In genomic region chr4:149689822-149690700, GRCm38 (mm10) we compare ENCODE assay signal across 22 mouse cellular contexts. TPM values are rescaled to one million over a fixed set of nuclear protein-coding genes. Genes with fewer than 3 reads are reported as not detected.
DNase-seq lines count a peak whose midpoint lies in the region; ATAC-seq and TF ChIP-seq lines count a peak whose summit lies in the region.
"Had no signal": no experiment of that assay in that cellular context is flagged by ENCODE, and none has a peak within 500 bp of the region (broad histone marks: within the 10 kb centered on the region; RNA-seq: fewer than 3 reads in every experiment).

No protein-coding gene starts in this region.

- H3K9ac ChIP-seq in heart, postnatal 0 days (replicated peaks; ENCODE audit: low read depth, low read length): no peak overlapping the region
- H3K9ac ChIP-seq in kidney, embryonic 14.5 days (ENCODE audit: low read depth, low read length): no peak overlapping the region
- H3K9ac ChIP-seq: hindbrain, embryonic 12.5 days; intestine, embryonic 15.5 days; limb, embryonic 12.5 days; lung, embryonic 15.5 days; neural tube, embryonic 13.5 days had no signal

- H3K27ac ChIP-seq in heart, postnatal 0 days (ENCODE audit: low read depth): peak overlapping the region; percentile 13; the same call in 1 of the 2 replicates
- H3K27ac ChIP-seq in kidney, embryonic 14.5 days (ENCODE audit: low read depth, low read length): no peak overlapping the region
- H3K27ac ChIP-seq: heart, embryonic 10.5 days; hindbrain, embryonic 12.5 days; intestine, embryonic 15.5 days; limb, embryonic 12.5 days; lung, embryonic 15.5 days; midbrain, embryonic 10.5 days; neural tube, embryonic 13.5 days had no signal

- H3K9me3 ChIP-seq in heart, postnatal 0 days (replicated peaks; ENCODE audit: control insufficient read depth, low read length): no peaks in the 10 kb centered on the region
- no peaks in the 10 kb centered on the region for H3K9me3 ChIP-seq in kidney, embryonic 14.5 days (ENCODE audit: control insufficient read depth, low read length)
- H3K9me3 ChIP-seq: embryonic facial prominence, embryonic 10.5 days; heart, embryonic 10.5 days; hindbrain, embryonic 12.5 days; intestine, embryonic 15.5 days; limb, embryonic 12.5 days; lung, embryonic 15.5 days; midbrain, embryonic 10.5 days; neural tube, embryonic 13.5 days had no signal

- H3K36me3 ChIP-seq in heart, postnatal 0 days (replicated peaks; ENCODE audit: control insufficient read depth, insufficient read depth, low read length): no peaks in the 10 kb centered on the region
- H3K36me3 ChIP-seq in splenic B cell, adult 2 months (ENCODE audit: control insufficient read depth, insufficient read depth, low read length, poor library complexity, severe bottlenecking): peaks cover 10% of the 10 kb centered on the region
- no peaks in the 10 kb centered on the region for H3K36me3 ChIP-seq in kidney, embryonic 14.5 days (ENCODE audit: control insufficient read depth, insufficient read depth, low read length)
- H3K36me3 ChIP-seq: embryonic facial prominence, embryonic 10.5 days; heart, embryonic 10.5 days; hindbrain, embryonic 12.5 days; intestine, embryonic 15.5 days; limb, embryonic 12.5 days; lung, embryonic 15.5 days; midbrain, embryonic 10.5 days; neural tube, embryonic 13.5 days had no signal

- intact Hi-C loops in heart, postnatal 25 days (cut with DNase I): no loop called here

- 81% methylated on average over 12 of the region's 12 CpGs for WGBS in heart, postnatal 0 days
- 85% methylated on average over 12 of the region's 12 CpGs for WGBS in kidney, embryonic 14.5 days

- no peak for TF ChIP-seq EP300 in heart, postnatal 0 days (IDR thresholded peaks at IDR 0.05; ENCODE audit: low read depth)

- H3K4me1 ChIP-seq in heart, postnatal 0 days (ENCODE audit: control insufficient read depth, insufficient read depth): peaks cover 14% of the 10 kb centered on the region
- H3K4me1 ChIP-seq in kidney, embryonic 14.5 days (ENCODE audit: control insufficient read depth, insufficient read depth, low read length): no peaks in the 10 kb centered on the region
- H3K4me1 ChIP-seq: intestine, embryonic 15.5 days; midbrain, embryonic 10.5 days had no signal

- no peak for TF ChIP-seq CTCF in heart, postnatal 0 days (IDR thresholded peaks at IDR 0.05; ENCODE audit: low read depth)

- no peak for DNase-seq in heart, postnatal 0 days (ENCODE audit: low spot score)
- DNase-seq in heart, postnatal 25 days (ENCODE audit: low spot score): no peak
- peak; percentile 48 to 52 for DNase-seq in spleen, postnatal 36 days (ENCODE audit: low spot score in 2 of 2)
- no peak for DNase-seq in spleen, adult 12 weeks (ENCODE audit: low spot score)
- DNase-seq in induced T-regulatory cell, adult 2 months (ENCODE audit: low read depth): peak; percentile 39
- DNase-seq in splenic B cell, adult 2 months (ENCODE audit: low read depth, low spot score): peak; percentile 52
- no peak for DNase-seq in urinary bladder, adult 2 months (ENCODE audit: low spot score)
- DNase-seq: adrenal gland, postnatal 25 days; cerebellum, adult 18-20 months; cerebellum, postnatal 36 days; right cerebral cortex, postnatal 25 days; thymus, postnatal 4 days had no signal

- 0 out of 2 replicates have a peak, but pooled peaks cover 2% of the 10 kb centered on the region for H3K27me3 ChIP-seq in heart, postnatal 0 days (ENCODE audit: control insufficient read depth, insufficient read depth, low read length)
- H3K27me3 ChIP-seq in splenic B cell, adult 2 months (ENCODE audit: control insufficient read depth, insufficient read depth, low read length, poor library complexity, severe bottlenecking): no peaks in the 10 kb centered on the region
- no peaks in the 10 kb centered on the region for H3K27me3 ChIP-seq in kidney, embryonic 14.5 days (ENCODE audit: control insufficient read depth, insufficient read depth, low read length)
- H3K27me3 ChIP-seq: hindbrain, embryonic 12.5 days; intestine, embryonic 15.5 days; lung, embryonic 15.5 days; neural tube, embryonic 13.5 days had no signal

- no peak for ATAC-seq in heart, postnatal 0 days (ENCODE audit: insufficient read depth, low read depth)
- no peak for ATAC-seq in kidney, embryonic 14.5 days (ENCODE audit: low FRiP score, low TSS enrichment)
- ATAC-seq: forebrain, embryonic 14.5 days; intestine, embryonic 15.5 days had no signal

- H3K4me3 ChIP-seq in heart, postnatal 0 days (ENCODE audit: low read depth, low read length): no peak overlapping the region
- no peak overlapping the region for H3K4me3 ChIP-seq in kidney, embryonic 14.5 days (ENCODE audit: low read length)
- H3K4me3 ChIP-seq: embryonic facial prominence, embryonic 10.5 days; heart, embryonic 10.5 days; hindbrain, embryonic 12.5 days; intestine, embryonic 15.5 days; limb, embryonic 12.5 days; lung, embryonic 15.5 days; midbrain, embryonic 10.5 days; neural tube, embryonic 13.5 days had no signal

- H3K4me2 ChIP-seq in heart, postnatal 0 days (ENCODE audit: low read depth, low read length): no peak overlapping the region
- no peak overlapping the region for H3K4me2 ChIP-seq in kidney, embryonic 14.5 days (replicated peaks; ENCODE audit: low read depth, low read length)
- H3K4me2 ChIP-seq: hindbrain, embryonic 12.5 days; intestine, embryonic 15.5 days; limb, embryonic 12.5 days; lung, embryonic 15.5 days; neural tube, embryonic 13.5 days had no signal

RNA-seq across cellular contexts. Expression of gene Pik3cd, which starts 12.3 kb away (rescaled TPM):
- 2.3 and 14.8 TPM in 2 replicates for total RNA-seq in heart, postnatal 0 days (2014; rRNA removed; ENCODE audit: low replicate concordance)
- polyA plus RNA-seq in heart, postnatal 0 days (2015; fragmentation: Nextera tagmentation; extraction: Ambion mirVana): 1.3 and 1.4 TPM in 2 replicates
- 1 to 10 TPM; 4.0 to 4.3 TPM for total RNA-seq in heart, postnatal 25 days (2021)
- 5.2 and 8.1 TPM in 2 replicates for polyA plus RNA-seq in urinary bladder, adult 2 months (2012; rRNA removed)
- 1.8 and 5.5 TPM in 2 replicates for polyA plus RNA-seq in kidney, embryonic 14.5 days (2014; fragmentation: Nextera tagmentation; extraction: Ambion mirVana)

RNA-seq across cellular contexts. Expression of gene Tmem201, which starts 47.8 kb away (rescaled TPM):
- 64.7 and 80.0 TPM in 2 replicates for total RNA-seq in heart, postnatal 0 days (2014; rRNA removed; ENCODE audit: low replicate concordance)
- 38.8 and 43.0 TPM in 2 replicates for polyA plus RNA-seq in heart, postnatal 0 days (2015; fragmentation: Nextera tagmentation; extraction: Ambion mirVana)
- total RNA-seq in heart, postnatal 25 days (2021): 10 to 100 TPM; 82.3 to 89.7 TPM
- 21.6 and 24.0 TPM in 2 replicates for polyA plus RNA-seq in urinary bladder, adult 2 months (2012; rRNA removed)
- 28.3 and 29.1 TPM in 2 replicates for polyA plus RNA-seq in kidney, embryonic 14.5 days (2014; fragmentation: Nextera tagmentation; extraction: Ambion mirVana)

Comparison
In these comparisons a context has a peak if more than half of its experiments do, and no peak if none do; other contexts are left out.
1. DNase-seq: peak in spleen, postnatal 36 days (2 of 2), induced T-regulatory cell, adult 2 months (single experiment) and splenic B cell, adult 2 months (single experiment); none in heart, postnatal 0 days (single experiment), heart, postnatal 25 days (single experiment), spleen, adult 12 weeks (single experiment) and urinary bladder, adult 2 months (single experiment).